Mouse (Mus musculus) erythroblast, embryonic 14.5 days (primary cell): Measurements from ENCODE around the gene Icam5. TPM values are rescaled to one million over a fixed set of nuclear protein-coding genes. Genes with fewer than 3 reads are reported as not detected.
A peak's percentile ranks its signal among the peaks of the same experiment; 100 is the strongest.

Experiments
- H3K27me3 ChIP-seq: 2 replicates; pipeline ENCODE4 v1.6.1; 2012; ENCODE audit warnings: inconsistent platforms; ENCODE audit not compliant: control insufficient read depth
- H3K36me3 ChIP-seq: 2 replicates; pipeline ENCODE4 v1.6.1; 2012; ENCODE audit warnings: mild to moderate bottlenecking, inconsistent platforms; ENCODE audit not compliant: control insufficient read depth
- H3K4me1 ChIP-seq: 2 replicates; pipeline ENCODE4 v1.6.1; 2012; ENCODE audit warnings: inconsistent platforms; ENCODE audit not compliant: control insufficient read depth
- H3K4me3 ChIP-seq: replicated peaks from 2 replicates; pipeline ENCODE3; 2012; ENCODE audit warnings: moderate library complexity, mild to moderate bottlenecking, inconsistent platforms
- H3K9me3 ChIP-seq: 2 replicates; pipeline ENCODE4 v1.6.1; 2012; ENCODE audit warnings: low read length, inconsistent platforms, mixed read lengths; ENCODE audit not compliant: control insufficient read depth
- GATA1 ChIP-seq: IDR thresholded peaks from 2 replicates; pipeline ENCODE4 v1.6.1; 2012; ENCODE audit warnings: low read length, inconsistent platforms, mixed read lengths
- TAL1 ChIP-seq: IDR thresholded peaks from 3 replicates; pipeline ENCODE4 v1.6.1; 2012; ENCODE audit warnings: low read length, inconsistent platforms, mixed read lengths
- polyA plus RNA-seq: library from polyadenylated mRNA; stranded (reverse); fragments of >175 nt; gene quantifications from 2 replicates; pipeline ENCODE4 v1.2.3, GENCODE M21; 2012

Gene Icam5
- polyA plus RNA-seq, 1 experiment = 0.86 TPM

DNA sequence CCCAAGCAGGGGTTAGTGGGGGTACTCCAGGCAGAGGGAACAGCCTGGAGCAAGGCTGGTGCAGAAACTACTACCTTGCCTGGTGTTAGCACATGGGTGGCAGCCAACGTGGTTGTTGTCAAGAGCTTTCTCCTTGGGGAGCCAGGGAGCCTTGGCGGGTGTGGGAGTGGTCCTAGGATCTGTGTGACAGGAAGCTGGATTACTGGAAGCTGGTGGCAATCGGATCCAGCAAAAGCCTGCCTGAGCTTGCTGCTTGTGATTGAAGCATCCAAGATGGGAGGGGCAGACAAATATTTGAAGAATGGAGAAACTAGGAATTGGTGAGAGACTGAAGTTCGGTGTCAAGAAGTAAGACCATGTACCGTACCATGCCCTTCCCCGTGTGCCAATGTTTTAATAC is 9.6 kb upstream of the Icam5 start:
- H3K4me1 ChIP-seq = peaks cover 28% of the 10 kb centered on the region
- TF ChIP-seq GATA1 = no peak
- TF ChIP-seq TAL1 = no peak
- peaks cover 23% of the 10 kb centered on the region for H3K27me3 ChIP-seq
- peaks cover under 1% of the 10 kb centered on the region; the same call in 1 of the 2 replicates for H3K9me3 ChIP-seq
- H3K36me3 ChIP-seq = peaks cover 15% of the 10 kb centered on the region
- no peak overlapping the region for H3K4me3 ChIP-seq

DNA sequence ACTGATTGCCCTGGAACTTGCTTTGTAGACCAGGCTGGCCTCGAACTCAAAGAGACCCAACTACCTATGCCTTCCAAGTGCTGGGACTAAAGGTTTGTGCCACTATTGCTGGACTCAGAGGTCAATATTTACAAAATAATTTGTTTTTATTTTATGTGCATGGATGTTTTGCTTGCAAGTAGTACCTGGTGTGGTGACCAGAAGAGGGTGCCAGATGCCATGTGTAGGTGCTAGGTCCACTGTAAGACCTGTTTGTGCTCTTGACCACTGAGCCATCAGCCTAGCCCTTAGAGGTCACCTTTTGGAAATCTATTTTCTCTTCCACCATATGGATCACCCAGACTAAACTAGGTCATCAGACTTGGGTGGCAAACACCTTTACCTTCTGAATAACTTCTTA is 9.1 kb upstream of the Icam5 start:
- Histone ChIP-seq H3K27me3 (peaks cover 18% of the 10 kb centered on the region), H3K4me3 (no peak overlapping the region), H3K4me1 (peaks cover 31% of the 10 kb centered on the region), H3K36me3 (peaks cover 20% of the 10 kb centered on the region), H3K9me3 (no peaks in the 10 kb centered on the region)
- no peak for TF ChIP-seq TAL1
- no peak for TF ChIP-seq GATA1

DNA sequence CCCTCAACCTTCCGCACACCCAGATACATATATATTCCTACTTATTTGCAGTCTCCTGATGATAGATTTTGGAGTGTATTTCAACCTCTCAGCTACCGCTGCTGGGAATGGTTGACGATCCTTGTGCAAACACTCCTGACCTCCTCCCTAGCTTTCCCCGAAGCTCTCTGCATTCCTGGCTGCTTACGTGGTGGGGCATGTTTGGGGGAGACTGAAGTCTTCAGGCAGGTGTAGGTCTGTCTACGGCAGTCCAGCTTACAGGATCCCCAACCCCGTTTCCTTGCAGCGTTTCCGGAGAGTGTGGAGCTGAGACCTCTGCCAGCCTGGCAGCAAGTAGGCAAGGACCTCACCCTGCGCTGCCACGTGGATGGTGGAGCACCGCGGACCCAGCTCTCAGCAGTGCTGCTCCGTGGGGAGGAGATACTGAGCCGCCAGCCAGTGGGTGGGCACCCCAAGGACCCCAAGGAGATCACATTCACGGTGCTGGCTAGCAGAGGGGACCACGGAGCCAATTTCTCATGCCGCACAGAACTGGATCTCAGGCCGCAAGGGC is 6.5 kb upstream of the Icam5 start:
- H3K27me3 ChIP-seq = peaks cover 3% of the 10 kb centered on the region
- no peak overlapping the region for H3K4me3 ChIP-seq
- TF ChIP-seq GATA1 (no peak), TAL1 (no peak)
- H3K4me1 ChIP-seq = peaks cover 49% of the 10 kb centered on the region
- H3K9me3 ChIP-seq = no peaks in the 10 kb centered on the region
- H3K36me3 ChIP-seq = peaks cover 34% of the 10 kb centered on the region

DNA sequence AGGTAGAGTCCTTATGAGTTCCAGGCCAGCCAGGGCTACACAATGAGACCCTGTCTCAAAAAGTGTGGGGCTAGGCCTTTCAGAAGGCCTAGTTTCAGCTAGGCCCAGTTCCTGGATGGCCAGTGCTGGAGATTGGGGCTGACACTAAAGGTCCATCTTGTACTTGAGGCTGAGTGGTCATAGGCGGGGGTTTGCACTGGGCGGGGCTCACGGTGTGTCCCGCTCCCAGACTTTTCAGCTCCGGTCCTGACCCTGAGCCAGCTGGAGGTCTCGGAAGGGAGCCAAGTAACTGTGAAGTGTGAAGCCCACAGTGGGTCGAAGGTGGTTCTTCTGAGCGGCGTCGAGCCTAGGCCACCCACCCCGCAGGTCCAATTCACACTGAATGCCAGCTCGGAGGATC is 5.0 kb upstream of the Icam5 start:
- TF ChIP-seq GATA1 (no peak), TAL1 (no peak)
- peaks cover 6% of the 10 kb centered on the region for H3K27me3 ChIP-seq
- peaks cover 59% of the 10 kb centered on the region for H3K4me1 ChIP-seq
- no peaks in the 10 kb centered on the region for H3K9me3 ChIP-seq
- H3K36me3 ChIP-seq = peaks cover 36% of the 10 kb centered on the region
- no peak overlapping the region for H3K4me3 ChIP-seq

DNA sequence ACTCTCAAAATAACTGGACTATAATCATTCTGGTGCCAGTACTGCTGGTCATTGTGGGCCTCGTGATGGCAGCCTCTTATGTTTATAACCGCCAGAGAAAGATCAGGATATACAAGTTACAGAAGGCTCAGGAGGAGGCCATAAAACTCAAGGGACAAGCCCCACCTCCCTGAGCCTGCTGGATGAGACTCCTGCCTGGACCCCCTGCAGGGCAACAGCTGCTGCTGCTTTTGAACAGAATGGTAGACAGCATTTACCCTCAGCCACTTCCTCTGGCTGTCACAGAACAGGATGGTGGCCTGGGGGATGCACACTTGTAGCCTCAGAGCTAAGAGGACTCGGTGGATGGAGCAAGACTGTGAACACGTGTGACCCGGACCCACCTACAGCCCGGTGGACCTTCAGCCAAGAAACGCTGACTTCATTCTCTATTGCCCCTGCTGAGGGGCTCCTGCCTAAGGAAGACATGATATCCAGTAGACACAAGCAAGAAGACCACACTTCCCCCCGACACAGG is 4.0 kb upstream of the Icam5 start:
- no peak for TF ChIP-seq TAL1
- TF ChIP-seq GATA1 = no peak
- no peaks in the 10 kb centered on the region for H3K9me3 ChIP-seq
- peaks cover 36% of the 10 kb centered on the region for H3K36me3 ChIP-seq
- H3K4me1 ChIP-seq = peaks cover 66% of the 10 kb centered on the region
- H3K27me3 ChIP-seq = peaks cover 15% of the 10 kb centered on the region
- H3K4me3 ChIP-seq = no peak overlapping the region

DNA sequence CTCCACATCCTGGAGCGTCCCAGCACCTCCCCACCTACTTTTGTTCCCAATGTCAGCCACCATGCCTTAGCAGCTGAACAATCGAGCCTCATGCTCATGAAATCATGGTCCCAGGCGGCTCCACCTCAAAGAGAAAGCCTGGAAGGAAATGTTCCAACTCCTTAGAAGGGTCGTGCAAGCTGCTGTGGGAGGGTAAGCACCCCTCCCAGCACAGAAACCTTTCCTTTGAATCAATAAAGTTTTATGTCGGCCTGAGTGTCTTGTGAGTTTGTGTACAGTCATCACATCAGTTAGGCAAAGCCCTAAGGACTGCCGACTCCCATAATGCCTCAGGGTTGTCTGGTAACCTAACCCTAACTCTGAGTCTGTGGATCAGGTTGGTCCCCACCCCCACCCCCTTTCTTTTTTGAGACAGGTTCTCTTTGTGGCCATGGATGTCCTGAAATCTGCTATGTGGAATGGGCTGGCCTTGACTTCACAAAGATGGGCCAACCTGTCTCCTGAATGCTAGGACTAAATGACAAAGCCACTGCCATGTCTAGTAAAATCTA is 3.2 kb upstream of the Icam5 start:
- peaks cover 23% of the 10 kb centered on the region for H3K27me3 ChIP-seq
- H3K4me3 ChIP-seq = peak overlapping the region; percentile 70
- peaks cover 74% of the 10 kb centered on the region for H3K4me1 ChIP-seq
- no peaks in the 10 kb centered on the region for H3K9me3 ChIP-seq
- TF ChIP-seq GATA1 (no peak), TAL1 (no peak)
- peaks cover 36% of the 10 kb centered on the region for H3K36me3 ChIP-seq

DNA sequence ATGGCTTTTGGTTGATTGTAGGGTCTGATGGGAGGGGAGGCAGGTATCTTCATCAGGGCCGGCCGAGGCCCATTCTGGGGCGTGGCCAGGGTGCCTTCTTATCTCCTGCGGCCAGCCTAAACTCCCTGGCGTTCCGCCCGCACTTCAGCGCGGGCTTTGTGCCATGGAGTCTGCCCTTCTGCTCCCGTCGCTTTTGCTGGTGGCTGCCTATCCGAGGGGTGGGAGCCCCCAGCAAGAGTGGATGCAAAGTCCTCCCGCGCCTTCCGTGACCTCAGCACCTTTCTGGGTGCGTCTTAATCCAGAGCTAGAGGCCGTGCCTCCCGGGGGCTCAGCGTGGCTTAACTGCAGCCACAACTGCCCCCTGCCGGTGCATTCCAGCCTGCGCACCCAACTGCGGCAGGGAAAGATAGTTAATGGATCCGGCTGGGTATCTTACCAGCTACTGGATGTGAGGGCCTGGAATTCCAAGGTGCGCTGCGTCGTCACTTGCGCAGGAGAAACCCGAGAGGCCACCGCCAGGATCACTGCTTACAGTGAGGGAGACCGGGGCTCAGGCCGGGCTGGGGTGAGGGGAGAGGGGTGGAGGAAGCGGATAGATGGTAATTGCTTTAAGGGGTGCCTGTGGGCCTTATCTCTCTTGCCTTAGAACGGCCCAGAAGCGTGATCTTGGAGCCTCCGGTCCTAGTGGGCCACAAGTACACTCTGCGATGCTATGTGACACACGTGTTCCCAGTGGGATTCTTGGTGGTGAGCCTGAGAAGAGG is 2.4 kb upstream of the Icam5 start, which contains the start of gene Icam4:
TSS of gene Icam4 (plus strand) at position 83 of the 764 bp plus-strand sequence.
- Histone ChIP-seq H3K4me3 (peak within 1 kb of the TSS; percentile 70), H3K4me1 (peaks cover 79% of the 10 kb centered on the region), H3K27me3 (peaks cover 31% of the 10 kb centered on the region), H3K36me3 (peaks cover 39% of the 10 kb centered on the region), H3K9me3 (peaks cover under 1% of the 10 kb centered on the region; the same call in 1 of the 2 replicates)
- TF ChIP-seq TAL1 = peak; percentile 80
- TF ChIP-seq GATA1 = peak; percentile 93

DNA sequence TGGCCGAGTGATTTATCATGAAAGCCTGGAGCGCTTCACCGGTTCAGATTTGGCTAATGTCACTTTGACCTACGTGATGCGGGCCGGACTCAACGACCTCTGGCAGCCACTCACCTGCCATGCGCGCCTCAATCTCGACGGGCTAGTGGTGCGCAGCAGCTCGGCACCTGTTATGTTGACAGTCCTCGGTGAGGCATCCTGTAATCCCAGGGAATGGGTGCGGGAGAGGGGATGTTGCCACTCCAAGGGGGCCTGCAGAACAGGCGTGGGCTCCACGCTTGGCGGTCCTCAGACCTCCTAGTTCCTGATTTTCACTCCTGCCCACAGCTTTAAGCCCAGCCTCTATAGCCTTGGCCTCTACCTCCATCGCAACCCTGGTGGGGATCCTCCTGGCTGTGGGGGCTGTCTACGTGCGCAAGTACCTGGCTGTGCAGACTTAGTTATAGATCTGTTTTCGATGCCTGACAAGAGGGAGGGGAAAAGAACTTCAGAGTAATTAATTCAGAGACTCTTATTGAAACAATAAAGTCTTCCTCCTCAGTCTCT is 1.7 kb upstream of the Icam5 start:
- peaks cover 86% of the 10 kb centered on the region for H3K4me1 ChIP-seq
- no peak for TF ChIP-seq GATA1
- no peak for TF ChIP-seq TAL1
- peaks cover 3% of the 10 kb centered on the region for H3K9me3 ChIP-seq
- H3K36me3 ChIP-seq = peaks cover 43% of the 10 kb centered on the region
- peaks cover 38% of the 10 kb centered on the region for H3K27me3 ChIP-seq
- peak overlapping the region; percentile 70 for H3K4me3 ChIP-seq

DNA sequence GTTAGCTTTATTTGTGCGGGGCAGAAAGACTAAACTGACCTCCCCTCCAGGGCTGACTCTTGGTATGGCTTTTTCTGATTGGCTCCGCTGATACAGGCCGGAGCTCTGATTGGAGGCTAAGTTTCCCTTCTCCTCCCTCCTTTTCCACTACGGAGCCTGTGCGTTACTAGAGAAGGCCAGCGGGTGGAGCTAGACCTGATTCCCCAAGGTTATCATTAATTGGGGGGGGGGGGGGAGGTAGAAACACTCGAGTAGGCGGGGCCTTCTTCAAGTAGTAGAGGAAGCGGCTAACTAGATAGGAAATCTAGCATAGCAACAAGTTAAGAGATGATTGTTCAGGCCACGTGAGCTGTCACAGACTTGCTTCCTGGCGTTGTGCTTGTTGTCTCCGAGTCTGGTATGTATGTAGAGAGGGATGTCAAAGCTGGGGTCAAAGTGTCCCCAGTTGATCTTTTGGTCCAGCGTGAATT is 1.1 kb upstream of the Icam5 start:
- Histone ChIP-seq H3K4me3 (peak overlapping the region; percentile 70), H3K4me1 (peaks cover 86% of the 10 kb centered on the region), H3K9me3 (peaks cover 9% of the 10 kb centered on the region), H3K36me3 (peaks cover 46% of the 10 kb centered on the region), H3K27me3 (peaks cover 44% of the 10 kb centered on the region)
- TF ChIP-seq GATA1 = peak; percentile 96
- TF ChIP-seq TAL1 = no peak
